Mouse (Mus musculus) macrophage (primary cell): ENCODE measurements around the gene Siah1a. TPM values are rescaled to one million over a fixed set of nuclear protein-coding genes. Genes with fewer than 3 reads are reported as not detected.

Experiments
- H3K27ac ChIP-seq: fragments of 350-480 bp; formaldehyde crosslinking; 2 replicates; pipeline ENCODE4 v1.9.0; 2021
- H3K36me3 ChIP-seq: fragments of 350-480 bp; formaldehyde crosslinking; 2 replicates; pipeline ENCODE4 v1.9.0; 2021; ENCODE audit errors: inconsistent target
- H3K4me3 ChIP-seq: fragments of 350-480 bp; formaldehyde crosslinking; 2 replicates; pipeline ENCODE4 v1.9.0; 2021; ENCODE audit errors: inconsistent target
- H3K79me2 ChIP-seq: fragments of 350-480 bp; formaldehyde crosslinking; 2 replicates; pipeline ENCODE4 v1.9.0; 2021; ENCODE audit errors: inconsistent target
- WGBS: methylation state at CpG from one replicate; pipeline ENCODE4 v1.1.7; 2026; ENCODE audit warnings: inconsistent platforms; ENCODE audit not compliant: missing documents; 5-methylcytosine and 5-hydroxymethylcytosine counted together
- polyA plus RNA-seq: library from polyadenylated mRNA; stranded (reverse); fragments of 250-400 nt; gene quantifications from 3 replicates; pipeline ENCODE4 v1.2.4, GENCODE M21; 2018; ENCODE audit warnings: inconsistent platforms

Gene Siah1a
- polyA plus RNA-seq, 1 experiment from 2014 or later = 6.3 TPM

DNA sequence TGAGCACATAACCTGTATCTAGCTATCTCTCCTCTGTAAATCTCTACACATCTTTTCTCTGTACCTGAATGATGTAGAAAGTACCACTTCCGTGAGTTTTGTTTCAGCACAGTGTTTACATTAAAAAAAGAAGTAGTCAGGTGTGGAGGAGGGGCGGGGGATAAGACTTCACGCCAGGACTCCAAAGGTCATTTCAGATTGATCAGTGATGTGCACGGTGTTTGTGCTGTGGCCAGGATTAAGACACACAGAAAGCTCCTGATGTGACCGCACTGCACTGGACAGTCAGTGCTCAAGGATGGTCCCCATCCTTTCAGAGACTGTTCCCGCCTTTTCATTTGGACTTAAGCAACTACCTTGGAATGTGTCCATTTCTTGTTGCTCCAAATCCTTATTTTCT, 15.0 kb upstream of the Siah1a start:
- WGBS = 89% methylated on average over 6 of the region's 6 CpGs

DNA sequence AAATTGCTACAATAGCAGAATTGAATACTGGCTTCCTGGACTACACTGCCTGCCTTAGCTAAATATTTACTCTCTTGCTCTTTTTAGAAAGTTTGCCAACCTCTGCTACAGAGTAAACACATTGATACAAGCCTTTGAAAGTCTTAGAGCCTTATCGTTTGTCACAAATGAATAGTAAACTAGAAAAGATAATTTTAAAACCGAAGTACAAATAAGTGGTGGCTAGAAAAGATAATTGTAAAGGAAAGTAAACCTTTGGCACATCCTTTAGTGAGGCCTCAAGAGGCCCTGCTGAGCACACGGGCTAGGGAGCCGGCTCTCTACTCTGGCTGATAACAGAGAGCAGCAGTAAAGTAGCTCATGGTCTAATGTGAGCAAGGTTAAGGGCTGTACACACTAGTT, 13.4 kb upstream of the Siah1a start:
- Histone ChIP-seq H3K79me2 (no peaks in the 10 kb centered on the region), H3K36me3 (no peaks in the 10 kb centered on the region), H3K4me3 (no peak overlapping the region), H3K27ac (no peak overlapping the region)
- WGBS = 92% methylated on average over 4 of the region's 4 CpGs

More for the DNA sequence above, 15.0 kb upstream of the Siah1a start:
- Histone ChIP-seq H3K27ac (no peak overlapping the region), H3K36me3 (no peaks in the 10 kb centered on the region), H3K4me3 (no peak overlapping the region), H3K79me2 (no peaks in the 10 kb centered on the region)

DNA sequence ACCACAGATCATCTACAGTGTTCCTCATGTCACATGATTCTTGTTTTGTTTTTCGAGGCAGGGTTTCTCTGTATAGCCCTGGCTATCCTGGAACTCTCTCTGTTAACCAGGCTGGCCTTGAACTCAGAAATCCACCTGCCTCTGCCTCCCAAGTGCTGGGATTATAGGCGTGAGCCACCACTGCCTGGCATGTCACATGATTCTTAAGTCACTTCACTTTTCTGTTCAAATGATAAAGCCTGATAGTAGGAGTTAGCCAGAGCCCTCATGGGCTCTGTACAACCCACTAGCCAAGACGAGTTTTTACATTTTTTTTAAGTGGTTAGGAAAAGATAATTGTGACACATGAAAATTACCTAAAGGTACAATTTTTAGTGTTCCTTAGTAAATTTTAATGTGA, 12.9 kb upstream of the Siah1a start:
- WGBS = 84% methylated on average over 3 of the region's 3 CpGs
- H3K79me2 ChIP-seq = no peaks in the 10 kb centered on the region
- no peaks in the 10 kb centered on the region for H3K36me3 ChIP-seq
- H3K27ac ChIP-seq = no peak overlapping the region
- no peak overlapping the region for H3K4me3 ChIP-seq

DNA sequence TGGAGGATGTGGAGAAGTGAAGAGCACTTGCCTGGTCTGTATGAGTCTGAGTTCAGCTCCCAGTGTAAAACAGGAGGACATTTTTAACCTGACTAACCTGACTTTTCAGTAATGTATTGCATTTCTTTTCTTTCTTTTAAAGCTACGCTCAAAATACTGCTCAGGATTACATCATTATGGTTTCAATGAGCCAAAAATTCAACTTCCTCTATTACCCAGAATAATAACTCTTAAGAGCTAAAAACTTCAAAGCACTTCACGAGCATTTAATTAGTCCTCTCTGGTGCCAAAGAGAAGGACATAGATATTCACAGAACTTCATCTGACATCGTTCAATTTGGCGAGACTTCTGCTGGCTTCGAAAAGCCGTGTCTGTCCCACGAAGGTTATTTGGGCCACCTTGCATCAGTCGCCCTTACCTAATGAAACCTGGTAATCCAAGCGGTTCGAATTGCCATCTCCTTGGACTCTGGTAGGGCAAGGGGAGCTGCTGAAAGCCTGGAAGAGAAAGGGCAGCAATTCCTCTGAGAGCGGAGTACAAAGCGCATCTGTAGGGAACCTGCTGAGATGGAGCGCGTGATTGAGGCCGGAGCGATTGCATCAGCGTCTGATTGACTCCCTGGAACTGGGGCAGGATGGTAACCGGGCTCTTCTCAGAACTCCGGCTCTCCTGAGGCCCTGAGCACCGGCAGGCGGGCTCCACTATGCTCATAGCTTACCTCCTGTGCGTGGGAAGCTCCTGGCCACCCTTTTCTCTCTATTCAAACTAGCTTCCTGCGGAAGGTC, 11.4 kb upstream of the Siah1a start:
- peak overlapping the region; percentile 11; the same call in 1 of the 2 replicates for H3K4me3 ChIP-seq
- H3K27ac ChIP-seq = peak overlapping the region; percentile 60

DNA sequence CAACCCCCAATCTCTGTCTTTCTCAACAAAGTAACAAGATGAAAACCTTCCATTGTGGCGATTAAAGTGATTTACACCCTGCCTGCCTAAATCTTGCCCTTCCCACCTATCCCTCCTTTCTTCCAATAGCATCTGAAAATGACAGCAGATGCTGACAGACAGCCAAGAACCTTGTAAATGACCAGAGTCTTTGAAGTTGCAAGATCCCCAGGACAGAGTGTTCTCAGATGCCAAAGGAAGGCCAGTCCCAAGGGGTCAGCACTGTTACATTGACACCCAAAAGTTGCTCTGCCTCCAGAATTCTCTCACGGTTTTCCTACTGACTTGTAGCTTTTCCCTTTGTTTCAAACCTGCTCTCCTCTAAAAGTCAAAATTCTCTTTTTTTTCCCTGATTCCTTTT, 4.1 kb upstream of the Siah1a start:
- H3K27ac ChIP-seq = no peak overlapping the region
- peaks cover 4% of the 10 kb centered on the region for H3K79me2 ChIP-seq
- H3K4me3 ChIP-seq = no peak overlapping the region
- WGBS = 94% methylated on average over 2 of the region's 2 CpGs
- H3K36me3 ChIP-seq = no peaks in the 10 kb centered on the region

More for the DNA sequence above, 11.4 kb upstream of the Siah1a start:
- 39% methylated on average over 22 of the region's 23 CpGs for WGBS
- Histone ChIP-seq H3K36me3 (no peaks in the 10 kb centered on the region), H3K79me2 (no peaks in the 10 kb centered on the region)

DNA sequence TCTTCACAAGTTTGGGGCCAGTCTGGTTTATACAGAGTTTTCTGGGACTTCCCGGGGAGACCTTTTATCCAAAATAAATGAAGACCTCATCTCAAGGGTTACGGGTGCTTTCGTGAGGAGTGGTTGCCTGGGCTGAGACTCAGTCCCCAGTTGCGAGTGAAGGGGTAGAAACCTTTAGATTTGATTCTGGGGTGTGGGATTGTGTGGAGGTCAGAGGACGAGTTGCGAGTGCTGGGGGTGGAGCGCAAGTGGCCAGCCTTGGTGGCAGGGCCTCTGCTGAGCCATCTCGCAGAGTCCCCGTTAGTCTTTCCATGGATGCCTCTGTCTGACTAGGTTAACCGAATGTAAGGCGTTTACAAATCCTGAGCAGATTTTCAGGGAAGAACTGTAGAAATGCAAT, 777 bp upstream of the Siah1a start:
- H3K79me2 ChIP-seq = peaks cover 38% of the 10 kb centered on the region
- peak overlapping the region; percentile 43 for H3K27ac ChIP-seq
- 9% methylated on average over 11 of the region's 11 CpGs for WGBS
- no peaks in the 10 kb centered on the region for H3K36me3 ChIP-seq
- peak overlapping the region; percentile 44 for H3K4me3 ChIP-seq

DNA sequence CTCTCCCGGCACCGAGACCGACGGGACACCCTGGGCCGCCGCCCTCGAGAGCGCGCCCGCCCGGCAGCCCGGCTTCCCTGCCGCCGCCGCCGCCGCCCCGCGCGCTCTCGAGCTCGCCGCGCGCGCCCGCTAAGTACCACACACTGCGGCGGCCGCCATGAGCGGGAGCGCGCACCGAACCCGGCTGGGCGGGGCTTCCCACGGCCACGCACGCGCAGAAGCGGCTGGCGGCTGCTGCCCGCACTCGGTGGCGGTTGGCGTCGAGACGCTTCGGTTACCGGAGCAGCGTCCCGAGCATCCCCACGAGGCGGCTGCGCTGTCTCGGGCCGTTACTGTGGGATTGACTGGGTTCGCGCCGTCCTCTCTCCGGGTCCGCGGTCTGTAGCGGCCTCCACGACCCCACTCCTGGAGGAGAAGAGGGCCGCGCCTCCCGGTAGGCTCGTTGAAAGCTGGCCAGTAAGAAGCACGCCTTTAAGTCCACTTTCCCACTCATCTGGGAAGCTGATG, 254 bp upstream of the Siah1a start:
- Histone ChIP-seq H3K27ac (peak overlapping the region; percentile 43), H3K4me3 (peak overlapping the region; percentile 44)
- 2% methylated on average over 28 of the region's 70 CpGs for WGBS

DNA sequence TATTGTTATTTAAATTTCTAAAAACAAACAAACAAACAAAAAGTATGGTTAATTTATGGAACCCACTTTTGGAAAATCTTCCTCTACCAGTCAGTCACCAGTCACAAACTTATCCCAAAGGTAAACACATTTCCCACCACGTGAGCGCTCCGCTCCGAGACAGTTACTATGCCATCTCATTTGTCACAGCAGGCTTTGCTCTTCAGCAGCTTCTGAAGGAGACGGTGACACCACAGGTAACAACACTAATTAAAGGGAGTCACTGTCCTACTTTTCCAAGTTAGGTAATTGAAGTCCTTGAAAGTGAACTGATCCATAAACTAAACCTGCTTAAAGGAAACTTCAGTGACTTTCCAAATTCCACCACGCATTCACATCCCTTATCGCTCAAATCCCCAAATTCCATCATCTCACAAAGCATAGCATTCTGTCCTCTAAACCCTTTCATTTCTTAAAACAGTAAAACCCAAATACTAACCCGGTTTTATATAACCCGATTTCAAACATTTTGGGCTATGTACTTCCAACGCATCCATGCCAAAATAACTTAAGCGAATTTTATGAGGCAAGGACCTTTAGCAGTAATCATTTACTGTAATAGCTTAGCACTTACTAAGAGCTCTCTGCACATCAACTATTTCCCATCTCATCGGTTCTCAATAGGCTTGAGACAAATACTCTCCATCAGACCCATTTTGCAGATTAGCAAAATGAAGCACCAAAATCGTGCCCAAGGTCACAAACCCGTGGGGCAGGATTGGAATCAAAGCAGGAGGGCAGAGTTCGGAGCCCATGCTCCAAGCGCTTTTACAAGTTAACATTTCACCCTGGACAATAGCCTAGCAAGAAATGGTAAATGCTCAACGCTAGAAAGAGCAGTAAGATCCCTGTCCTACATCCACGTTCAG, 1.2 kb downstream of the Siah1a start:
- no peaks in the 10 kb centered on the region for H3K36me3 ChIP-seq
- 44% methylated on average over 17 of the region's 18 CpGs for WGBS
- H3K27ac ChIP-seq = peak overlapping the region; percentile 24; the same call in 1 of the 2 replicates
- peak overlapping the region; percentile 72 for H3K4me3 ChIP-seq
- H3K79me2 ChIP-seq = peaks cover 57% of the 10 kb centered on the region

More for the DNA sequence above, 254 bp upstream of the Siah1a start:
- H3K36me3 ChIP-seq = no peaks in the 10 kb centered on the region
- peaks cover 43% of the 10 kb centered on the region for H3K79me2 ChIP-seq

DNA sequence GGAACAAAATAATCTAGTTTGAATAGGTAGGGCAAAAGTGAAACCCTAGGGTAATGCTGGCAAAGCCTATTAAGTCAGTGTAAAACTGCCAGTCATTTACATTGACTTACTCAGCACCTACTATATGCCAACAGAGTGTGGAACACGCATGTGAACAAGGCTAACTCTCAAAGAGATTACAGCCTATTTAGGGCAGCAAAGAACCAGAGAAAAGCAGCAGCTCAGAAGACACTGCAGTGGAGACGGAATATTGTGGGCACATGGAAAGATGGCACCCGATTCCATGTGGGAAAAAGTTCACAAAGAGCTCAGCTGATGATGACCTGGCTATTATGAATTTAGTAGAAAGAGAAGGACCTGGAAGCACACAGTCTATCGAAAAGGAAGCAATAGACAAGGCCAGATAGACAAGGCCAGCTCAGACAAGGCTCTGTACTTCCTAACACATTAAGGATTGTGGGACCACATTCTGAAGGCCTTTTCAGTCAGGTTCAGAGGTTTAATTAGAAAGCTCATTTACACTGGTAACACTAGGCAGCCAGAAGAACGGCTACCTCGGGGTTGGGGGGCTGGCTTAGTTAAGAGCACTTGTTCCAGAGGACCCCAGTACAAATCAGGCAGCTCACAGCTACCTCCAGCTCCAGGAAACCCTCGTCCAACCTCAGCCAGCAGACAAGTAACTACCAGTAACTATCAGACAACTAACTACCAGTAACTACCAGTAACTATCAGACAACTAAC, 3.0 kb downstream of the Siah1a start:
- Histone ChIP-seq H3K27ac (no peak overlapping the region), H3K4me3 (no peak overlapping the region), H3K36me3 (no peaks in the 10 kb centered on the region), H3K79me2 (peaks cover 75% of the 10 kb centered on the region)
- 82% methylated on average over 7 of the region's 7 CpGs for WGBS

DNA sequence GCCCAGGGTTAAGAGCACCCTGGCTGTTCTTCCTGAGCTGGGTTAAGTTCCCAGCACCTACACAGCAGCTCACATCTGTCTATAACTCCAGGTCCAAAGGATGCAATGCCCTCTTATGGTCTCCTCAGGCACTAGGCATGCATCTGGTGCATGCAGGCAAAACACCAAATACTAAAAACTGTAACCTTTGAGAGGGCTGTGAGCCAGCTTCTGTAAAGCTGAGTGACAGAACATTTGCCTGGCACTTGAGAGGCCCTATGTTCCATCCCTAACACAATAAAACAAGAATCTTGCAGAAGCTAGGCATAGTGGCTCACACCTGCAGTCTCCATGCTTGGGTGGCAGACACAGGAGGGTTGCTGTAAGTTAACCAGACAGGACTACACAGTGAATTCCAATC, 4.1 kb downstream of the Siah1a start:
- Histone ChIP-seq H3K79me2 (peaks cover 87% of the 10 kb centered on the region), H3K27ac (no peak overlapping the region), H3K36me3 (no peaks in the 10 kb centered on the region), H3K4me3 (no peak overlapping the region)

DNA sequence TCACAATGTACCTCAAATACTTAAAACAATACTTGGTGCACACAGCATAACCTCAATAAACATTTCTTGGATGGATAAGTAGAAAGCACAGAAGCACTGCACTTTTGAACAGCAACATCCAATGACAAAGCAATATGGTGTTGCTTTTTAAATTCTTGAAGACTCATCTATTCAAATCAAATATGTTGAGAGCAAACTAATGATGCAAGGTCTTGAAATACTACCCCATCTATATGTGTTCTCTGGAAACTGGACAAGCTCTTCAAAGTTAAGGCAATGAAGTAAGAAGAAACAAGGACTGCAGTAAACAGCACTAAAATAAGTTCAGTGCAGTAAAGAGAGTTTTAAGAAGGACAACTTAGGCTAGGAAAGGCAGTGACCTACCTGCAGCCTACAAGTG, 4.8 kb downstream of the Siah1a start:
- Histone ChIP-seq H3K27ac (no peak overlapping the region), H3K36me3 (no peaks in the 10 kb centered on the region), H3K4me3 (no peak overlapping the region), H3K79me2 (peaks cover 94% of the 10 kb centered on the region)

DNA sequence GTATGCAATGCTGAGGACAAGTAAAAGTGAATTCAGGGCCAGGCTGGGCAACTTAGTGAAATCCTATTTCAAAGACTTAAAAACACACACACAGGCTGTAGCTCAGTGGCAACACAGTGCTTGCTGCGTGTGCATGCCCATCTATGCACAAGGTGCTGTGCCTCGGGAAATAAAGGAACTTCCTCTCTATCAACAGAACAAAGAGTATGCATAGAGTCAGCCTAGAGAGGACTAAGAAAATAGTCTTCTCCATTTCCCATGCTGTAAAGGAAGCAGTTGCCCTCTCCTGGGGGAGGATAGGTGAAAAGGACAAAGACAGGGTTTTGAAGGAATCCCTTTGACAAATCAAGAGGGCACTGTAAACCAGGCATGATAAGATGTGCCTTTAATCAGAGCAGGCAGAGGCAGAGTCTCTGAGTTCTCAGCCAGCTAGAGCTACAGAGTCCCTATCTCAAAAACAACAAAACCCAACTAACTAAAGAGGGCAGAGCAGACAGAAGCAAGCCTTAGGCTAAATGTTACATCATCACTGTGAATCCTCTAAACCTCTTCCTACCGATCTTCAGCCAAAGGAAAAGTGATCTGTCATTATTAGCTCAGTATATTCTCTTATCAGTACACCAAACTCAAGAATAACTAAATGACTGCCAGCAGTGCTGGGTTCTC, 10.2 kb downstream of the Siah1a start:
- WGBS = 3% methylated on average over 3 of the region's 3 CpGs
- no peak overlapping the region for H3K4me3 ChIP-seq
- H3K27ac ChIP-seq = no peak overlapping the region
- H3K79me2 ChIP-seq = peaks cover 100% of the 10 kb centered on the region
- H3K36me3 ChIP-seq = no peaks in the 10 kb centered on the region

DNA sequence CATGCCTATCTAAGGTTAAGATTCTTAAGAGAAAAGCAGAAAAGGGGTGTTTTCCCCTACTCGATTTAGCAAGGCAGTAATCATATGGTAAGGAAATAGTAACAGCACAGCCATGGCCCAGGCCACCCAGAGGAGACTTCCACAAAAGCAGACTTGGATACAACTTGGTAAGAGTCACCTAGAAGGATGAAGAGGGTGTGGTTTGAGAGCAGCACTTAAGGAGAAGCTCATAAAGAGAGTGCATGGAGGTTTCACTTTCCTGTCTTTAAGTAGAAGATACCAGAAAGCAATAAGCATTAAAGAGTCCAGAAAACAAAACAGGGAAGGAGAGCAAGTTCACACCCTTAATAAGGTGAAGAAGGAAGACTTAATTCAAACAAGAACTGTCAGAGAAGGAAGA, 10.8 kb downstream of the Siah1a start:
- peaks cover 100% of the 10 kb centered on the region for H3K79me2 ChIP-seq
- H3K36me3 ChIP-seq = no peaks in the 10 kb centered on the region
- WGBS = 56% methylated on average over 1 of the region's 1 CpGs
- H3K27ac ChIP-seq = no peak overlapping the region
- no peak overlapping the region for H3K4me3 ChIP-seq

DNA sequence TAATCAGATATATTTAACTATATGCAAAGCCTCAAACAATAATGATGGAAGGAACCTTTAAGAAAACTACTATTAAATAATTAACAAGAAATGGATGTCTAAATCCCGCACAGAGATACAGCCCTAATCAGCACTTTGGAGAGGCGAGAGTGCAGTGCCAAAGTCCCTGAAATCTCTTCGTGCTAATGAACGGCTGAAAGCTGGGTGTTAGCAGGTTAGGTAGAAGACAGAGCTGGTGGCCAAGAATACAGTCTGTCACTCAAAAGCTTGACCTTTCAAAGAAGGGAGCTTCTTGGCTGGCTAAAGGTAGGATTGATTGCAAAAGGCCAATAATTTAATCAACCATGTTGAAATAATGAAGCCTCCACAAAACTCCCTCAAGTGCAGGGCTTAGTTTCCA, 11.6 kb downstream of the Siah1a start:
- Histone ChIP-seq H3K36me3 (no peaks in the 10 kb centered on the region), H3K4me3 (no peak overlapping the region), H3K79me2 (peaks cover 100% of the 10 kb centered on the region), H3K27ac (no peak overlapping the region)
- 92% methylated on average over 4 of the region's 4 CpGs for WGBS
